Mouse (Mus musculus): ENCODE measurements around the gene Skint3.

GRCm38 (mm10) chr4:112287178-112287974, 55.3 kb downstream of the Skint3 start:
- TF ChIP-seq ZNF384 (IDR thresholded peaks at IDR 0.05; ENCODE audit: low read depth, low read length), result no peak
- no peak for TF ChIP-seq MAFK (IDR thresholded peaks at IDR 0.05; ENCODE audit: insufficient read depth, low read depth, low read length)
- TF ChIP-seq HCFC1 (IDR thresholded peaks at IDR 0.05; ENCODE audit: borderline replicate concordance, insufficient read depth, low read length), result no peak
- no peak for TF ChIP-seq CHD2 (IDR thresholded peaks at IDR 0.05; ENCODE audit: low read depth, low read length)
- TF ChIP-seq ZC3H11A (IDR thresholded peaks at IDR 0.05; ENCODE audit: borderline replicate concordance, low read depth, low read length), result no peak
